Mouse (Mus musculus) neural tube, embryonic 11.5 days (tissue): ENCODE measurements around the gene Smoc1. TPM values are rescaled to one million over a fixed set of nuclear protein-coding genes. Genes with fewer than 3 reads are reported as not detected.

ENCODE experiments used
- ATAC-seq: fragments of 200-750 bp; cut with Nextera tagmentation; 2 replicates; pipeline ENCODE4 v1.8.0; 2017; ENCODE audit warnings: moderate number of reproducible peaks, mild to moderate bottlenecking, moderate TSS enrichment, moderate library complexity; ENCODE audit not compliant: insufficient read depth, low FRiP score, low TSS enrichment
- DNase-seq: peaks from one replicate; pipeline ENCODE4 v3.0.0-alpha.2; 2015; ENCODE audit warnings: low spot score
- H3K27ac ChIP-seq: fragments of 300-500 bp; sonication (generic); 2 replicates; pipeline ENCODE4 v1.5.1; 2014; ENCODE audit warnings: low read depth, mild to moderate bottlenecking, low read length
- H3K27me3 ChIP-seq: fragments of 300-500 bp; sonication (generic); 2 replicates; pipeline ENCODE4 v1.6.1; 2014; ENCODE audit warnings: mild to moderate bottlenecking, low read length, mixed read lengths; ENCODE audit not compliant: control insufficient read depth, insufficient read depth
- H3K36me3 ChIP-seq: fragments of 300-500 bp; sonication (generic); 2 replicates; pipeline ENCODE4 v1.6.1; 2014; ENCODE audit warnings: mild to moderate bottlenecking, low read length, moderate library complexity, mixed read lengths; ENCODE audit not compliant: control insufficient read depth, insufficient read depth
- H3K4me1 ChIP-seq: fragments of 300-500 bp; sonication (generic); 2 replicates; pipeline ENCODE4 v1.6.1; 2014; ENCODE audit warnings: low read length, mixed read lengths; ENCODE audit not compliant: control insufficient read depth, insufficient read depth
- H3K4me2 ChIP-seq: fragments of 300-500 bp; sonication (generic); 2 replicates; pipeline ENCODE4 v1.6.1; 2014; ENCODE audit warnings: low read depth, mild to moderate bottlenecking, moderate library complexity
- H3K4me3 ChIP-seq: fragments of 300-500 bp; sonication (generic); 2 replicates; pipeline ENCODE4 v1.5.1; 2014; ENCODE audit warnings: low read depth, low read length
- H3K9ac ChIP-seq: fragments of 300-500 bp; sonication (generic); 2 replicates; pipeline ENCODE4 v1.6.1; 2014; ENCODE audit warnings: mild to moderate bottlenecking, low read length
- H3K9me3 ChIP-seq: fragments of 300-500 bp; sonication (generic); 2 replicates; pipeline ENCODE4 v1.6.1; 2016; ENCODE audit warnings: low read length; ENCODE audit not compliant: control insufficient read depth
- WGBS: fragments of 180-500 bp; shearing (Covaris S2); extraction: QIAGEN DNeasy Blood & Tissue Kit; methylation state at CpG from one replicate; pipeline ENCODE4 v1.1.7; 2014; 5-methylcytosine and 5-hydroxymethylcytosine counted together
- polyA plus RNA-seq: library from polyadenylated mRNA; unstranded; fragments of >200 nt; fragmentation: Nextera tagmentation; extraction: Ambion mirVana; gene quantifications from 2 replicates; pipeline ENCODE4 v1.2.1, GENCODE M21; 2014

The Smoc1 gene
- polyA plus RNA-seq, 1 experiment from 2014 or later, result 13.1 TPM

- H3K36me3 ChIP-seq, result no peaks in the 10 kb centered on the region
- H3K27ac ChIP-seq, result no peak overlapping the region
- no peaks in the 10 kb centered on the region for H3K27me3 ChIP-seq
- 92% methylated on average over 2 of the region's 2 CpGs for WGBS
- no peaks in the 10 kb centered on the region for H3K9me3 ChIP-seq
- no peak for DNase-seq
- H3K4me3 ChIP-seq, result no peak overlapping the region
- no peak for ATAC-seq
- H3K4me1 ChIP-seq, result peaks cover 6% of the 10 kb centered on the region; the same call in 1 of the 2 replicates
- no peak overlapping the region for H3K9ac ChIP-seq
- no peak overlapping the region for H3K4me2 ChIP-seq
These were observed 29.2 kb downstream of the Smoc1 start for GRCm38 (mm10) chr12:81055811-81056210.

GRCm38 (mm10) chr12:81057619-81058018, 31.0 kb downstream of the Smoc1 start:
- H3K9me3 ChIP-seq, result no peaks in the 10 kb centered on the region
- H3K4me2 ChIP-seq, result no peak overlapping the region
- H3K27me3 ChIP-seq, result no peaks in the 10 kb centered on the region
- no peaks in the 10 kb centered on the region for H3K36me3 ChIP-seq
- no peak for ATAC-seq
- no peak overlapping the region for H3K4me3 ChIP-seq
- WGBS, result 59% methylated on average over 3 of the region's 4 CpGs
- H3K4me1 ChIP-seq, result peaks cover 6% of the 10 kb centered on the region; the same call in 1 of the 2 replicates
- DNase-seq, result no peak
- H3K9ac ChIP-seq, result no peak overlapping the region
- no peak overlapping the region for H3K27ac ChIP-seq

DNA sequence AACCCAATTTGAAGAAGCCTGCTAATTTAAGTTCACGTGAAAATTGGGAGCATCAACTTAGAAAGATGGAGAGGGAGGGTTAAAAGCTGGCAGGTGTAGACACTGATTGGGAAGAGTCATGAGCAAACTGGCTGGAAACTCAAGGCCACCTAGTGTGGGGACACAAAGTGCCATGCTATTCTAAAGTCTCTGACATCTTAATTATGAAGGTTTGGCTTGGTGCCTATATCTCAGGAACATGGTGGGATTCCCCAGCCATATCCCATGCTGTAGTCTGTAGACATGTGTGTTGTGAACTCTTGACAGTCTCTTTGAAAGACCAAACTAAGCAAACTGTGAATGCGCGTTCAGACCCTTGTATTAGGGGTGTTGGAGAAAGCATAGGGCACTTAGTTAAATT, 32.0 kb downstream of the Smoc1 start:
- Histone ChIP-seq H3K27me3 (no peaks in the 10 kb centered on the region), H3K4me1 (peaks cover 6% of the 10 kb centered on the region; the same call in 1 of the 2 replicates), H3K4me2 (no peak overlapping the region), H3K36me3 (no peaks in the 10 kb centered on the region), H3K27ac (no peak overlapping the region), H3K9ac (no peak overlapping the region), H3K4me3 (no peak overlapping the region), H3K9me3 (no peaks in the 10 kb centered on the region)
- no peak for DNase-seq
- ATAC-seq, result no peak
- 96% methylated on average over 3 of the region's 3 CpGs for WGBS

GRCm38 (mm10) chr12:81061831-81062361, 35.3 kb downstream of the Smoc1 start:
- DNase-seq (no peak), ATAC-seq (no peak)
- Histone ChIP-seq H3K9me3 (no peaks in the 10 kb centered on the region), H3K27ac (no peak overlapping the region), H3K9ac (no peak overlapping the region), H3K36me3 (no peaks in the 10 kb centered on the region), H3K4me2 (no peak overlapping the region), H3K4me1 (no peaks in the 10 kb centered on the region), H3K27me3 (no peaks in the 10 kb centered on the region), H3K4me3 (no peak overlapping the region)
- WGBS, result 73% methylated on average over 6 of the region's 6 CpGs

GRCm38 (mm10) chr12:81063336-81063955, 36.8 kb downstream of the Smoc1 start:
- Histone ChIP-seq H3K4me2 (no peak overlapping the region), H3K27ac (no peak overlapping the region), H3K4me1 (no peaks in the 10 kb centered on the region), H3K9ac (no peak overlapping the region), H3K4me3 (no peak overlapping the region), H3K36me3 (no peaks in the 10 kb centered on the region), H3K27me3 (no peaks in the 10 kb centered on the region), H3K9me3 (no peaks in the 10 kb centered on the region)
- 93% methylated on average over 6 of the region's 6 CpGs for WGBS
- no peak for DNase-seq
- no peak for ATAC-seq

GRCm38 (mm10) chr12:81074139-81074538, 47.5 kb downstream of the Smoc1 start:
- H3K4me1 ChIP-seq, result no peaks in the 10 kb centered on the region
- H3K9ac ChIP-seq, result no peak overlapping the region
- no peaks in the 10 kb centered on the region for H3K27me3 ChIP-seq
- H3K4me3 ChIP-seq, result no peak overlapping the region
- WGBS, result 85% methylated on average over 2 of the region's 2 CpGs
- H3K4me2 ChIP-seq, result no peak overlapping the region
- no peaks in the 10 kb centered on the region for H3K36me3 ChIP-seq
- DNase-seq, result no peak
- peaks cover 3% of the 10 kb centered on the region; the same call in 1 of the 2 replicates for H3K9me3 ChIP-seq
- no peak overlapping the region for H3K27ac ChIP-seq
- ATAC-seq, result no peak

DNA sequence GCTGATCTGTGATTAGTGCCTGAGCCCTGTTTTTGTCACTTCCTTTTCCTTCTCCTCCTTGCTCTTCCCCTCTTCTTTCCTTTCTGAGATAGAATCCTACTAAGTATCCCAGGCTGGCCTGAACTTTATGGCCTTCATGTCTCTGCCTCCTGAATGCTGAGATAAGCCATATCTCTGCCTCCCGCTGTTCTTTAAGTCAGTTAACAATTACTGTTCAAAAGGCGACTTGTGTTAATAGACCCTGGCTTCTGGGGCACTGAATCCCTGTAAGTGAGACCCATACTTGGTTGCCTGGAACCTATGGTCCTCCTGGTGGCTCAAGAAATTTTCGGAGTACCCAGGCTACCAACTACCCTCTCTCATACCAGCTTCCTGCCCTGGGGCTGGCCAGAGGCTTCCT, 48.3 kb downstream of the Smoc1 start:
- Histone ChIP-seq H3K9me3 (peaks cover 3% of the 10 kb centered on the region; the same call in 1 of the 2 replicates), H3K27me3 (no peaks in the 10 kb centered on the region), H3K27ac (no peak overlapping the region), H3K4me1 (no peaks in the 10 kb centered on the region), H3K4me3 (no peak overlapping the region), H3K9ac (no peak overlapping the region), H3K36me3 (no peaks in the 10 kb centered on the region), H3K4me2 (no peak overlapping the region)
- DNase-seq (no peak), ATAC-seq (no peak)
- WGBS, result 69% methylated on average over 3 of the region's 3 CpGs

DNA sequence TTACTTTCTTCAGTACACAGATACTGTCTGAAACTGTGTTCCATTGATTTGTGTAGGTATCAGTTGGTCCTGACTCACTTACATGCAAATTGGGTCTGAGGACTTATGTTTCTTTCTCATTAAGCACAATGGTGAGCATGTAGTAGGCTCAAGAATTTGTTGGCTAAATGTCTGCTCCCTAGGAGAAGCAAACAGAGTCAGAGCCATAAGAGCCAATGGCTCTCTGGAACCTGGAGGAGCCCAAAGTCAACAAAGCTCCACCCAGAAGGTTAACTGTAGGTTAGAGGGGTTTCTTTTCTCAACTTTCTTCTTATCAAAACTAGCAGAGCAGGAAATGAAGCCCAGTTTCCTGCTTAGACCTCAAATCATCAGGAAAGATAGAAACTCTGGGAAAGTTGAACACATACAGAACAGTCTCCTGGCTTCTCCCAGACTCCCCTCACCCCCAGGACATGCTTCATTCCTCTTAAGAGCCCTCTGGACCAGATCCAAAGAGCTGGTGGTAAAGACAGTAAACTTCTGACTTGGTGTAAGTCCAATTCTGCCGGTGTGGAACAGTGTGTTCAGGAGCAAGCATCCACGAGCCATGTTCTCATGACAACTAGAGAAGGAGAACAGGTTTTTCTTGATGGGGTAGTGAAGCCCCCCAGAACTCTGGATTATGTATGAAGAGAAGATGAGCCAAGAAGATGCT, 51.5 kb downstream of the Smoc1 start:
- H3K36me3 ChIP-seq, result no peaks in the 10 kb centered on the region
- no peaks in the 10 kb centered on the region for H3K4me1 ChIP-seq
- ATAC-seq (no peak), DNase-seq (no peak)
- H3K9ac ChIP-seq, result no peak overlapping the region
- no peak overlapping the region for H3K4me2 ChIP-seq
- H3K9me3 ChIP-seq, result peaks cover 3% of the 10 kb centered on the region; the same call in 1 of the 2 replicates
- no peak overlapping the region for H3K4me3 ChIP-seq
- no peaks in the 10 kb centered on the region for H3K27me3 ChIP-seq
- no peak overlapping the region for H3K27ac ChIP-seq
- 90% methylated on average over 2 of the region's 2 CpGs for WGBS

- H3K27me3 ChIP-seq, result no peaks in the 10 kb centered on the region
- H3K36me3 ChIP-seq, result no peaks in the 10 kb centered on the region
- no peaks in the 10 kb centered on the region; the same call in 1 of the 2 replicates for H3K4me1 ChIP-seq
- ATAC-seq, result no peak
- H3K4me2 ChIP-seq, result no peak overlapping the region
- H3K9ac ChIP-seq, result no peak overlapping the region
- no peak overlapping the region for H3K27ac ChIP-seq
- peaks cover 3% of the 10 kb centered on the region; the same call in 1 of the 2 replicates for H3K9me3 ChIP-seq
- no peak overlapping the region for H3K4me3 ChIP-seq
- 76% methylated on average over 5 of the region's 5 CpGs for WGBS
- DNase-seq, result no peak
These were observed 53.7 kb downstream of the Smoc1 start for GRCm38 (mm10) chr12:81080345-81080744.
